Mouse (Mus musculus) heart, embryonic 10.5 days (tissue): Measurements from ENCODE around the gene Zbtb41. TPM values are rescaled to one million over a fixed set of nuclear protein-coding genes. Genes with fewer than 3 reads are reported as not detected.
"Not testable (repeated sequence)": the region's sequence is repeated elsewhere in the genome, so short reads cannot be mapped to it uniquely, and the experiment has no call there.

Experiments used
- DNase-seq: peaks from one replicate; pipeline ENCODE4 v3.0.0-alpha.2; 2017; ENCODE audit warnings: low spot score
- H3K27ac ChIP-seq: fragments of 300-500 bp; sonication (generic); 2 replicates; pipeline ENCODE4 v1.5.1; 2016; ENCODE audit warnings: mild to moderate bottlenecking
- H3K27me3 ChIP-seq: fragments of 300-500 bp; sonication (generic); 2 replicates; pipeline ENCODE4 v1.6.1; 2016; ENCODE audit warnings: mild to moderate bottlenecking; ENCODE audit not compliant: poor library complexity, insufficient read depth, severe bottlenecking
- H3K36me3 ChIP-seq: fragments of 300-500 bp; sonication (generic); 2 replicates; pipeline ENCODE4 v1.6.1; 2016; ENCODE audit warnings: mild to moderate bottlenecking, moderate library complexity
- H3K4me1 ChIP-seq: fragments of 300-500 bp; sonication (generic); 2 replicates; pipeline ENCODE4 v1.6.1; 2016; ENCODE audit warnings: mild to moderate bottlenecking
- H3K4me3 ChIP-seq: fragments of 300-500 bp; sonication (generic); 2 replicates; pipeline ENCODE4 v1.5.1; 2016; ENCODE audit warnings: mild to moderate bottlenecking, moderate library complexity
- H3K9me3 ChIP-seq: fragments of 300-500 bp; sonication (generic); 2 replicates; pipeline ENCODE4 v1.6.1; 2016; ENCODE audit warnings: mild to moderate bottlenecking, moderate library complexity
- WGBS: fragments of 180-500 bp; shearing (Covaris S2); methylation state at CpG from one replicate; pipeline ENCODE4 v1.1.7; 2016; 5-methylcytosine and 5-hydroxymethylcytosine counted together
- polyA plus RNA-seq: library from polyadenylated mRNA; unstranded; fragments of >200 nt; fragmentation: Nextera tagmentation; extraction: Ambion mirVana; gene quantifications from 2 replicates; pipeline ENCODE4 v1.2.1, GENCODE M21; 2016

The Zbtb41 gene
- polyA plus RNA-seq: 8.3 and 9.4 TPM in 2 replicates

DNA sequence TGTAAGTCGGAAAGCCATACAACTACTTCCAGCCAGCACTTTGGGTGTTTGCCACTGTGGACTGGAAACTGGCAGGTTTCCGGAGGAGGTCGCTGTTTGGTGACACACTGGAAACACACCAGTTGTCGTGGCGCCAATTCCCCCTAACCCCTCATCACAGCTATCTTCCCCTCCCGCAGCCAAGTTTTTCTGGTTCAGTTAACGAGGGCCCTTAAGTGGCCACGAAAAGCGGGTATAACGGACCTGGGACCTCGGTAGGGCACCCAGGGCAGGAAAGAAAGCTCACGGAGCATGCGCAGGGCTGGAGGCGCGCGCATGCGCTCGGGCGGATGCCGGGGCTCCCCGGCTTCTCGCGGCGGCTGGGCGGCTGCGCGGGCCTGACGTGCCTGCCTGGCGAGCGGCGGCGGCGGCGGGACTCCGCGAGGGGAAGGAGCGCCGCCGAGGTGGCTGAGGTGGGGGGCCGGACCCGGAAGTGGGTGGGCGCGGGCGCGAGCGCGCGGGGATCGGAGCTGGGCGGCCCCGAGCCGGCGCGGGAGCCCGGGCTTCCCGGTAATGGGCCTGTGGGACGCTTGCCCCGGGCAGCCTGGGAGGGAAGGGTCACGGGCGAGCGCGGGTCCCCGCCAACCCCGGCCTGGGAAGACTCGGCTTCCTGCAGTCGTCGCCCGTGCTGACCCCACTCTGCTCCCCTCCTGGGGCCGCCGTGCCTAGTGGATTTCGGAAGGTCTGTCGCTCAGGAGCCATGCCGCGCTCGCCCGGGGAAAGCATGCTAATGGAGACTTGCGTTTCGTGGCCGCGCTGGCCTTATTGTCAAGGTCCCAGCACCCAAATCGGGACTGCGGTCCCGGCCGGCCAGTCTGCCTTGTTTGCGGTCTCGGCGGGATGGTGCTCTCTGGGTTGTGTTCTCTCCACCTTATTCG, at the start of gene Zbtb41:
Gene Zbtb41 (plus strand): TSS at position 414 of the 917 bp plus-strand sequence.
- peak within 1 kb of the TSS; percentile 89 for H3K4me3 ChIP-seq
- no peaks in the 10 kb centered on the region for H3K9me3 ChIP-seq
- no peaks in the 10 kb centered on the region for H3K27me3 ChIP-seq
- peak; percentile 92 for DNase-seq
- H3K27ac ChIP-seq: peak within 1 kb of the TSS; percentile 99
- H3K36me3 ChIP-seq: no peaks in the 10 kb centered on the region
- under 1% methylated on average over 88 of the region's 88 CpGs for whole genome bisulfite sequencing
- H3K4me1 ChIP-seq: peaks cover 29% of the 10 kb centered on the region; the same call in 1 of the 2 replicates

- DNase-seq: no peak
- peaks cover 15% of the 10 kb centered on the region for H3K4me1 ChIP-seq
- no peaks in the 10 kb centered on the region for H3K36me3 ChIP-seq
- no peaks in the 10 kb centered on the region for H3K27me3 ChIP-seq
- no peaks in the 10 kb centered on the region for H3K9me3 ChIP-seq
- 62% methylated on average over 6 of the region's 6 CpGs for WGBS
- no peak overlapping the region for H3K27ac ChIP-seq
- H3K4me3 ChIP-seq: no peak overlapping the region
Measured at GRCm38 (mm10) chr1:139375900-139376299, 46.2 kb upstream of the Zbtb41 start.

DNA sequence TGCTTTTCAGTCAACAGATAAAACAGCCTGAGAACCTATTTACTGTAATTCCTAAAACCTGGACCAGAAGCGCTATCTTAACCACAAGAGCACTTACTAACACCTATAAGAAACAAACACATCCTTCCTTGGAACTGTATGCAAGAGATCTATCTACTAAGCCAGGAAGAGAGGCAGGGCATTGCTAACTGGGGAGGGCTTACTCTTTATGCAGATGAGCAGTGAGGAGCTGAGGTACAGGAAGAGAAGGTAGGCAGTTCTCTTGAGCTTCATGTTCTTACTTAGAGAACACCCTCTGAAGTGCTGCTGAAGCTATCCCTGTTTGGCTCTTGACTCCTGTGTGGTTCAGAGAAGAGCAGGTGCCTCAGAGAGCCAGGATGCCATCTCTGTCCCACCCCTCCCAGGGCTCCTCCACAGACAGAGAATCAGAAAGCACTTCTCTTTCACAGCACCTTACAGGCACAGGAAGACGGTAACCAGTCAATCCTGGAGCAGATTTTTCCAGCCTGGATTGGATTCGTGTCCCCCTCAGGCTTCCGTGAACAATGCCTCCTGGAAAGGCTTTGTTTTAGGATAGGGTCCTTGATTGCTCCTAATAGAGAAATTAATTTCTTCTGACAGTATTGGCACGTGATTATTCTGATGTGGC, 45.3 kb upstream of the Zbtb41 start, which contains the start of gene Crb1:
Gene Crb1 (minus strand): TSS at position 463 of the 649 bp plus-strand sequence.
- Histone ChIP-seq H3K4me1 (peaks cover 15% of the 10 kb centered on the region), H3K27ac (no peak within 1 kb of the TSS), H3K4me3 (0 out of 2 replicates have a peak within 1 kb of the TSS, but pooled peaks have one; percentile 1), H3K36me3 (no peaks in the 10 kb centered on the region), H3K9me3 (no peaks in the 10 kb centered on the region), H3K27me3 (no peaks in the 10 kb centered on the region)
- WGBS: 8% methylated on average over 5 of the region's 5 CpGs
- DNase-seq: no peak

- DNase-seq: peak; percentile 78
- peaks cover 15% of the 10 kb centered on the region for H3K4me1 ChIP-seq
- no peaks in the 10 kb centered on the region for H3K9me3 ChIP-seq
- H3K36me3 ChIP-seq: no peaks in the 10 kb centered on the region
- H3K4me3 ChIP-seq: peak overlapping the region; percentile 27; the same call in 1 of the 2 replicates
- H3K27me3 ChIP-seq: no peaks in the 10 kb centered on the region
- 16% methylated on average over 11 of the region's 11 CpGs for WGBS
- peak overlapping the region; percentile 42 for H3K27ac ChIP-seq
Measured at GRCm38 (mm10) chr1:139378861-139379620, 43.0 kb upstream of the Zbtb41 start.

GRCm38 (mm10) chr1:139379621-139379984, 42.5 kb upstream of the Zbtb41 start:
- peak overlapping the region; percentile 42 for H3K27ac ChIP-seq
- peak overlapping the region; percentile 27; the same call in 1 of the 2 replicates for H3K4me3 ChIP-seq
- peak; percentile 77 for DNase-seq
- H3K4me1 ChIP-seq: peaks cover 15% of the 10 kb centered on the region
- H3K27me3 ChIP-seq: no peaks in the 10 kb centered on the region
- H3K36me3 ChIP-seq: no peaks in the 10 kb centered on the region
- WGBS: 16% methylated on average over 4 of the region's 4 CpGs
- no peaks in the 10 kb centered on the region for H3K9me3 ChIP-seq

DNA sequence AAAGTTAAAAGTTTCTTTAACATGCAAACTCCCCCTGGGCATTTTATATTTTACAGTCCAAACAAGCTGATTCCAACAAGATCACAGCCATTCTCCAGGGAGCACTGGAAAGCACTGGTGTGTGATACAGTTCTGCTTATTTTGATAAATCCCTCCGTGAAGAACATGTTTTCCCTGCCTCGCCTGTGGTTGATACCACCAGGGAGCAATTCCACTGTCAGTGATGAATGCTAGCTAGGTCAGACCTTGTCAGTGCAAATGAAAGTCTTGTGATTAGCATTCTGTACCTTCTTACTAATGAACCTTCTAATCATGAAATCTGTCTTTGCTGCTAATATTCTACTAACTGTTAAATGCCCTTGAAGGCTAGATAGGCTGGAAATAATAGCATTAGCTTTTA, 30.3 kb upstream of the Zbtb41 start:
- DNase-seq: no peak
- no peak overlapping the region for H3K27ac ChIP-seq
- H3K36me3 ChIP-seq: no peaks in the 10 kb centered on the region
- no peaks in the 10 kb centered on the region for H3K4me1 ChIP-seq
- H3K4me3 ChIP-seq: no peak overlapping the region
- WGBS: 46% methylated on average over 2 of the region's 2 CpGs
- no peaks in the 10 kb centered on the region for H3K9me3 ChIP-seq
- no peaks in the 10 kb centered on the region for H3K27me3 ChIP-seq

- Histone ChIP-seq H3K4me1 (no peaks in the 10 kb centered on the region), H3K27me3 (no peaks in the 10 kb centered on the region), H3K27ac (no peak overlapping the region), H3K36me3 (no peaks in the 10 kb centered on the region), H3K4me3 (no peak overlapping the region), H3K9me3 (no peaks in the 10 kb centered on the region)
- WGBS: 46% methylated on average over 1 of the region's 1 CpGs
- DNase-seq: no peak
Measured at GRCm38 (mm10) chr1:139396589-139396988, 25.5 kb upstream of the Zbtb41 start.

DNA sequence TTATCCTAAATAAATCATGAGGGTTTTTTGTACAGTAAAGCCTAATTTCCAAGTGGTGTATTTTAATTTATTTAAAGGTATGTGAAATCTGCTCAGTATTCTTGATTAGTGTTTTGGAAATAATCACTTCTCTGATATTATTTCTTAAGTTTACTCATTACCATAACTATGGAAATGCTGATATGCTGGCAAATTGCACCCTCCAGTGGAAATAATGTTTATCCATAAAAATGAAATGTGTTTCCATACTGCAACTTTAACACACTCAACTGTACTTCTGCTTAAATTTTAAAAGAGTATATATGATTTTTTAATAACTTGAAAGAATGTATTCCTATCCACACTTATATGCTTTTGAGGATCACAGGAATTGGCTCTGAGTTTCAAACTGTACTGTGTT, 16.3 kb upstream of the Zbtb41 start:
- Histone ChIP-seq H3K4me1 (no peaks in the 10 kb centered on the region), H3K4me3 (no peak overlapping the region), H3K27me3 (no peaks in the 10 kb centered on the region), H3K9me3 (no peaks in the 10 kb centered on the region), H3K27ac (no peak overlapping the region), H3K36me3 (no peaks in the 10 kb centered on the region)
- no peak for DNase-seq

DNA sequence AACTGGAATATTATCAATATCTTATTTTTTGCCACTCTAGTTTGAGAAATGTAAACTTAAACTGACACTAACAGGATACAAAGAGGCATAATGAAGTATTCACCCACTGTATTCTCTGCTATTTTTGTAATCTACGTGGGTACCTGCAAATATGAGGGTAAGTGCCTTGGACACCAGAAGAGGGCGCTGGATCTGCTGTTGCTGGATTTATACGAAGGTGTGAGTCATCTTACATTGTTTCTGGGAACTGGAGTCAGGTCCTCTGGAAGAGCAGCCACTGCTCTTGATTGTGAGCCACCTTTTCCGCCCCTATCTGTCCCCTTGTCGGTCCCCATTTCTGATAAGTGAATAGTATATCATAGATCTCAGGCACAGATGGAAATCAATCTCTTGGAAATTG, 14.4 kb upstream of the Zbtb41 start:
- Histone ChIP-seq H3K4me1 (no peaks in the 10 kb centered on the region), H3K4me3 (no peak overlapping the region), H3K27ac (no peak overlapping the region), H3K36me3 (no peaks in the 10 kb centered on the region), H3K9me3 (no peaks in the 10 kb centered on the region), H3K27me3 (no peaks in the 10 kb centered on the region)
- 57% methylated on average over 5 of the region's 5 CpGs for WGBS
- no peak for DNase-seq

DNA sequence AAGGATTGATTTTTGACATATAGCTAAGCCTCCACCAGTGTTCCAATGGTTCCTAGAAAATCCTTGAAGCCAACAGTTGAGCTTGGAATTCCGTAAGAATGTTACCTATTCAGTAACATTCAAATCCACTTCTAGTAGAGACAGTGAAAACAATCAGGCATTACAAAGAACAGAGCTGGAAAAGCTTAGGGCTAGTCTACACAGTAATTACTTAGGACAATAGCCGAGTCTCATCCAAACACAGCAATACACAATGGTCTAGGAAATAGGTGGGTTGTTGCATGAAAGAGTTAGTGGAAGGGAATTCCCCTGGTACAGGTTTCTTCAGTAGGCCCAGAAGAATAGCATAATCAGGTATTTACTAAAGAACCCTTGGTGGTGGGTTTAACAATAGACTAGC, 9.7 kb upstream of the Zbtb41 start:
- not testable (repeated sequence) for H3K4me1 ChIP-seq, H3K4me3 ChIP-seq, H3K27ac ChIP-seq, H3K9me3 ChIP-seq, H3K27me3 ChIP-seq, H3K36me3 ChIP-seq, DNase-seq
- WGBS: 87% methylated on average over 2 of the region's 2 CpGs

GRCm38 (mm10) chr1:139413465-139413864, 8.6 kb upstream of the Zbtb41 start:
- 81% methylated on average over 3 of the region's 3 CpGs for WGBS
- no peaks in the 10 kb centered on the region for H3K4me1 ChIP-seq
- DNase-seq: no peak
- no peaks in the 10 kb centered on the region for H3K36me3 ChIP-seq
- H3K27me3 ChIP-seq: no peaks in the 10 kb centered on the region
- H3K27ac ChIP-seq: no peak overlapping the region
- no peaks in the 10 kb centered on the region for H3K9me3 ChIP-seq
- no peak overlapping the region for H3K4me3 ChIP-seq

- H3K27ac ChIP-seq: peak overlapping the region; percentile 99
- H3K4me3 ChIP-seq: peak overlapping the region; percentile 89
- WGBS: 7% methylated on average over 8 of the region's 8 CpGs
- H3K9me3 ChIP-seq: no peaks in the 10 kb centered on the region
- no peaks in the 10 kb centered on the region for H3K36me3 ChIP-seq
- H3K27me3 ChIP-seq: no peaks in the 10 kb centered on the region
- peaks cover 29% of the 10 kb centered on the region; the same call in 1 of the 2 replicates for H3K4me1 ChIP-seq
- no peak for DNase-seq
Measured at GRCm38 (mm10) chr1:139421521-139421874, 590 bp upstream of the Zbtb41 start.
